Mouse (Mus musculus): ENCODE measurements around the gene Tns3. TPM values are rescaled to one million over a fixed set of nuclear protein-coding genes. Genes with fewer than 3 reads are reported as not detected.
A peak's percentile ranks its signal among the peaks of the same experiment; 100 is the strongest.

The Tns3 gene
- polyA plus RNA-seq, 1 experiment: 29.2 TPM

GRCm38 (mm10) chr11:8653800-8654295 is 10.5 kb downstream of the Tns3 start:
- Histone ChIP-seq H3K4me1 (ENCODE audit: control insufficient read depth, insufficient read depth, low read length) (peaks cover 7% of the 10 kb centered on the region), H3K4me3 (replicated peaks; ENCODE audit: insufficient read depth, low read depth, low read length) (no peak overlapping the region), H3K27me3 (ENCODE audit: control insufficient read depth, insufficient read depth, low read length) (no peaks in the 10 kb centered on the region), H3K27ac (ENCODE audit: insufficient read depth, low read length) (no peak overlapping the region)
- no peak for TF ChIP-seq POLR2A (IDR thresholded peaks at IDR 0.05; ENCODE audit: borderline replicate concordance, insufficient read depth, low read length)
- no peak for TF ChIP-seq CTCF (IDR thresholded peaks at IDR 0.05; ENCODE audit: borderline replicate concordance, insufficient read depth, low read depth, low read length)
- 15% methylated on average over 13 of the region's 13 CpGs for WGBS
- DNase-seq: peak; percentile 47 to 73

- H3K4me3 ChIP-seq (replicated peaks; ENCODE audit: insufficient read depth, low read depth, low read length): no peak overlapping the region
- 86% methylated on average over 10 of the region's 10 CpGs for WGBS
- H3K4me1 ChIP-seq (ENCODE audit: control insufficient read depth, insufficient read depth, low read length): peaks cover 7% of the 10 kb centered on the region
- DNase-seq: no peak
- no peak overlapping the region for H3K27ac ChIP-seq (ENCODE audit: insufficient read depth, low read length)
- H3K27me3 ChIP-seq (ENCODE audit: control insufficient read depth, insufficient read depth, low read length): no peaks in the 10 kb centered on the region
- TF ChIP-seq CTCF (IDR thresholded peaks at IDR 0.05; ENCODE audit: borderline replicate concordance, insufficient read depth, low read depth, low read length) (no peak), POLR2A (IDR thresholded peaks at IDR 0.05; ENCODE audit: borderline replicate concordance, insufficient read depth, low read length) (no peak)
These were observed 11.3 kb downstream of the Tns3 start for GRCm38 (mm10) chr11:8652792-8653645.

- TF ChIP-seq POLR2A (IDR thresholded peaks at IDR 0.05; ENCODE audit: borderline replicate concordance, insufficient read depth, low read length) (no peak), CTCF (IDR thresholded peaks at IDR 0.05; ENCODE audit: borderline replicate concordance, insufficient read depth, low read depth, low read length) (no peak)
- WGBS: 89% methylated on average over 10 of the region's 10 CpGs
- Histone ChIP-seq H3K27ac (ENCODE audit: insufficient read depth, low read length) (no peak overlapping the region), H3K4me3 (replicated peaks; ENCODE audit: insufficient read depth, low read depth, low read length) (no peak overlapping the region), H3K27me3 (ENCODE audit: control insufficient read depth, insufficient read depth, low read length) (no peaks in the 10 kb centered on the region), H3K4me1 (ENCODE audit: control insufficient read depth, insufficient read depth, low read length) (peaks cover 4% of the 10 kb centered on the region)
- no peak for DNase-seq
These were observed 12.1 kb downstream of the Tns3 start for GRCm38 (mm10) chr11:8652116-8652714.

GRCm38 (mm10) chr11:8651448-8652035 is 12.8 kb downstream of the Tns3 start:
- TF ChIP-seq CTCF (IDR thresholded peaks at IDR 0.05; ENCODE audit: borderline replicate concordance, insufficient read depth, low read depth, low read length) (no peak), POLR2A (IDR thresholded peaks at IDR 0.05; ENCODE audit: borderline replicate concordance, insufficient read depth, low read length) (no peak)
- DNase-seq: no peak
- Histone ChIP-seq H3K27ac (ENCODE audit: insufficient read depth, low read length) (no peak overlapping the region), H3K27me3 (ENCODE audit: control insufficient read depth, insufficient read depth, low read length) (no peaks in the 10 kb centered on the region), H3K4me1 (ENCODE audit: control insufficient read depth, insufficient read depth, low read length) (peaks cover 4% of the 10 kb centered on the region), H3K4me3 (replicated peaks; ENCODE audit: insufficient read depth, low read depth, low read length) (no peak overlapping the region)
- WGBS: 92% methylated on average over 10 of the region's 10 CpGs

GRCm38 (mm10) chr11:8645609-8646008 is 18.7 kb downstream of the Tns3 start:
- Histone ChIP-seq H3K27ac (ENCODE audit: insufficient read depth, low read length) (no peak overlapping the region), H3K4me3 (replicated peaks; ENCODE audit: insufficient read depth, low read depth, low read length) (no peak overlapping the region), H3K27me3 (ENCODE audit: control insufficient read depth, insufficient read depth, low read length) (no peaks in the 10 kb centered on the region), H3K4me1 (ENCODE audit: control insufficient read depth, insufficient read depth, low read length) (no peaks in the 10 kb centered on the region)
- 71% methylated on average over 3 of the region's 3 CpGs for WGBS
- no peak for TF ChIP-seq POLR2A (IDR thresholded peaks at IDR 0.05; ENCODE audit: borderline replicate concordance, insufficient read depth, low read length)
- TF ChIP-seq CTCF (IDR thresholded peaks at IDR 0.05; ENCODE audit: borderline replicate concordance, insufficient read depth, low read depth, low read length): no peak
- no peak for DNase-seq

GRCm38 (mm10) chr11:8644272-8644671 is 20.1 kb downstream of the Tns3 start:
- WGBS: 96% methylated on average over 2 of the region's 2 CpGs
- no peak for TF ChIP-seq CTCF (IDR thresholded peaks at IDR 0.05; ENCODE audit: borderline replicate concordance, insufficient read depth, low read depth, low read length)
- no peak for TF ChIP-seq POLR2A (IDR thresholded peaks at IDR 0.05; ENCODE audit: borderline replicate concordance, insufficient read depth, low read length)
- no peak overlapping the region for H3K4me3 ChIP-seq (replicated peaks; ENCODE audit: insufficient read depth, low read depth, low read length)
- no peaks in the 10 kb centered on the region for H3K27me3 ChIP-seq (ENCODE audit: control insufficient read depth, insufficient read depth, low read length)
- no peak overlapping the region for H3K27ac ChIP-seq (ENCODE audit: insufficient read depth, low read length)
- DNase-seq: no peak
- H3K4me1 ChIP-seq (ENCODE audit: control insufficient read depth, insufficient read depth, low read length): no peaks in the 10 kb centered on the region

DNA sequence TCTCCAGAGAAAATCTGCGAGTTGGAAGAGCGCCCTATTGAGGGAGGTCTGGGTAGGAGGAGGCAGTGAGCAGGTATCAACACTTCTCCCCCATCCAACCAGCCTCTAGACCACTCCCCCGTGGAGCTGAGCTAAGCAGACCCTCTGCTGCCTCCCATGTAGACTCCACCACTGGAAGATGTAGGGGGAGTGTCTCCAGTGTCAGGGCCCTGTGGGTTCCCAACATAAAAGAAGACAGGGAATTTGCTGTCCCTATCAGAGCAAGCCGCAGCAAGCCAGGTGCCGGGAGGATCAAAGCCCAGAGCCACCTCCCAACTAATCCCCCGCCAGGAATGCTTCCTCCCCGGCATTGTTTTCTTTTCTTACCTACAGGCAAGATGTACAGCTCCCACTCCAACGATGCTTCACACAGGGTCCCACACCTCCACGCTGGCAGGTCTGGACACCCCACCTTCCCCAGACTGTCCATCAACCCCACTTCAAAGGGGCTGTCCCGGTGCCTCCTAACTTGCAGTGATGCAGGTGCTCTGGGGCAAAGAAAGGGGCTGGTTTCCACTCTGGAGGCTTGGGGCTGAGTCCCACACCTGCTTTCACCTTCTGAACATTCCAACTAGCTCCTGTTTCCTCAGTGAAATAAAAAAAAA is 22.6 kb downstream of the Tns3 start:
- WGBS: 70% methylated on average over 10 of the region's 10 CpGs
- Histone ChIP-seq H3K27me3 (ENCODE audit: control insufficient read depth, insufficient read depth, low read length) (no peaks in the 10 kb centered on the region), H3K4me3 (replicated peaks; ENCODE audit: insufficient read depth, low read depth, low read length) (no peak overlapping the region), H3K4me1 (ENCODE audit: control insufficient read depth, insufficient read depth, low read length) (no peaks in the 10 kb centered on the region), H3K27ac (ENCODE audit: insufficient read depth, low read length) (no peak overlapping the region)
- DNase-seq: no peak
- TF ChIP-seq POLR2A (IDR thresholded peaks at IDR 0.05; ENCODE audit: borderline replicate concordance, insufficient read depth, low read length) (no peak), CTCF (IDR thresholded peaks at IDR 0.05; ENCODE audit: borderline replicate concordance, insufficient read depth, low read depth, low read length) (no peak)
